Comparison of ENCODE assay signal across 7 mouse cellular contexts in the genomic region with DNA sequence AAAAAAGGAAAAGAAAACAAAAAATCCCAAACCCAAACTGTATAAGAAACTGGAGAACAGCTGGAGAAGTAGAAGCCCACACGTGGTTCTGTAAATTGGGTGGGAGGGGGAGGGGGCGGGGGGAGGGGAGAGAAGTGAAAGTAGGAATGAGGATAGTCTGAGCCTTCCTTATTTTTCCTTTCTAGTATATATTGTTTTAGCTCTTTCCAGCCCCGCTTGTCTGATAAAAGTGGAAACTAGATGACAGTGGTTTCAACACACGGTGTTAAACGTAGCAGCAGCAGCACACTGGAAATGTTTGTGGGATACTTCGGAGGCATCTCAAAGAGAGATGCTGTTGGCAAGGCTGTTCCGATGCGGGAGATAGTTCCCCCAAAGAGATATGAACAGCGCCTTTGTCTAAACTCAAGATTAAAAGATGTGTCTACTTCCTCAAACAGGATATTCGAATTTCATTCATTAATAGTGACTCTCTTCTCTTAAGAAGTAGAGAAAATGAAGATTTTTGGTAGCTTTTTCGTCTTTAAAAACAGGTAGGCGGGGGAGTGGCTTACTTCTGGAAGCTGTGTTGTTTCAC.
A peak's percentile ranks its signal among the peaks of the same experiment; 100 is the strongest.
DNase-seq lines count a peak whose midpoint lies in the region; ATAC-seq and TF ChIP-seq lines count a peak whose summit lies in the region.

No protein-coding gene starts in this region.

- no peak overlapping the region for H3K9ac ChIP-seq in lung, embryonic 14.5 days
- peak overlapping the region; percentile 64 for H3K9ac ChIP-seq in embryonic facial prominence, embryonic 14.5 days (ENCODE audit: low read depth, low read length)
- H3K9ac ChIP-seq in hindbrain, embryonic 15.5 days = no peak overlapping the region

- H3K27me3 ChIP-seq in lung, embryonic 14.5 days (ENCODE audit: insufficient read depth, low read length) = peaks cover 43% of the 10 kb centered on the region
- peaks cover 18% of the 10 kb centered on the region for H3K27me3 ChIP-seq in embryonic facial prominence, embryonic 14.5 days (replicated peaks; ENCODE audit: control insufficient read depth, insufficient read depth, low read length)
- H3K27me3 ChIP-seq in hindbrain, embryonic 15.5 days = peaks cover 50% of the 10 kb centered on the region

- no peaks in the 10 kb centered on the region for H3K9me3 ChIP-seq in lung, embryonic 14.5 days (ENCODE audit: low read depth, low read length)
- no peaks in the 10 kb centered on the region for H3K9me3 ChIP-seq in embryonic facial prominence, embryonic 14.5 days (ENCODE audit: control insufficient read depth, low read length)
- no peaks in the 10 kb centered on the region for H3K9me3 ChIP-seq in hindbrain, embryonic 15.5 days

- H3K4me2 ChIP-seq in lung, embryonic 14.5 days = peak overlapping the region; percentile 48
- H3K4me2 ChIP-seq in embryonic facial prominence, embryonic 14.5 days (ENCODE audit: low read depth, low read length) = peak overlapping the region; percentile 87
- peak overlapping the region; percentile 29; the same call in 1 of the 2 replicates for H3K4me2 ChIP-seq in hindbrain, embryonic 15.5 days

- no peak for TF ChIP-seq CTCF in lung, embryonic 14.5 days (IDR thresholded peaks at IDR 0.05; ENCODE audit: low read depth)

- peak overlapping the region; percentile 17; the same call in 1 of the 2 replicates for H3K4me3 ChIP-seq in lung, embryonic 14.5 days (ENCODE audit: low read depth, low read length)
- peak overlapping the region; percentile 47 for H3K4me3 ChIP-seq in embryonic facial prominence, embryonic 14.5 days (ENCODE audit: low read depth, low read length)
- no peak overlapping the region for H3K4me3 ChIP-seq in hindbrain, embryonic 15.5 days

- 4% methylated on average over 12 of the region's 12 CpGs for WGBS in lung, embryonic 14.5 days
- WGBS in embryonic facial prominence, embryonic 14.5 days = 3% methylated on average over 12 of the region's 12 CpGs
- 3% methylated on average over 12 of the region's 12 CpGs for WGBS in hindbrain, embryonic 15.5 days

- ATAC-seq in lung, embryonic 14.5 days (ENCODE audit: insufficient read depth) = no peak
- no peak for ATAC-seq in embryonic facial prominence, embryonic 14.5 days (ENCODE audit: low read depth)
- ATAC-seq in hindbrain, embryonic 15.5 days (ENCODE audit: low FRiP score, low read depth) = no peak

- H3K4me1 ChIP-seq in lung, embryonic 14.5 days (ENCODE audit: insufficient read depth) = no peaks in the 10 kb centered on the region
- H3K4me1 ChIP-seq in embryonic facial prominence, embryonic 14.5 days (ENCODE audit: control insufficient read depth, insufficient read depth, low read length) = peaks cover 31% of the 10 kb centered on the region
- peaks cover 17% of the 10 kb centered on the region for H3K4me1 ChIP-seq in hindbrain, embryonic 15.5 days (replicated peaks)

- no peak overlapping the region for H3K27ac ChIP-seq in lung, embryonic 14.5 days (ENCODE audit: low read depth)
- peak overlapping the region; percentile 90 for H3K27ac ChIP-seq in embryonic facial prominence, embryonic 14.5 days (replicated peaks; ENCODE audit: low read depth, low read length)
- H3K27ac ChIP-seq in hindbrain, embryonic 15.5 days (replicated peaks) = no peak overlapping the region

- DNase-seq in lung, embryonic 14.5 days = peak; percentile 45
- no peak for DNase-seq in lung, postnatal 14 days
- peak; percentile 45 for DNase-seq in embryonic facial prominence, embryonic 14.5 days (ENCODE audit: low spot score)
- peak; percentile 31 for DNase-seq in retina, embryonic 14.5 days (ENCODE audit: low spot score)
- DNase-seq in urinary bladder, postnatal 10 days (ENCODE audit: low spot score) = no peak
- DNase-seq in cerebellum, adult 18-20 months = no peak

- no peaks in the 10 kb centered on the region for H3K36me3 ChIP-seq in lung, embryonic 14.5 days (ENCODE audit: insufficient read depth)
- no peaks in the 10 kb centered on the region for H3K36me3 ChIP-seq in embryonic facial prominence, embryonic 14.5 days (ENCODE audit: control insufficient read depth, insufficient read depth, low read length)
- no peaks in the 10 kb centered on the region for H3K36me3 ChIP-seq in hindbrain, embryonic 15.5 days

Comparison
In these comparisons a context has a peak if more than half of its experiments do, and no peak if none do; other contexts are left out.
1. DNase-seq: peak in lung, embryonic 14.5 days (single experiment), embryonic facial prominence, embryonic 14.5 days (single experiment) and retina, embryonic 14.5 days (single experiment); none in lung, postnatal 14 days (single experiment), urinary bladder, postnatal 10 days (single experiment) and cerebellum, adult 18-20 months (0 of 2).
2. H3K4me2 ChIP-seq: peak in every context shown above with its lines; median percentile 87 in embryonic facial prominence, embryonic 14.5 days; 48 in lung, embryonic 14.5 days; 29 in hindbrain, embryonic 15.5 days.